In the genomic region with DNA sequence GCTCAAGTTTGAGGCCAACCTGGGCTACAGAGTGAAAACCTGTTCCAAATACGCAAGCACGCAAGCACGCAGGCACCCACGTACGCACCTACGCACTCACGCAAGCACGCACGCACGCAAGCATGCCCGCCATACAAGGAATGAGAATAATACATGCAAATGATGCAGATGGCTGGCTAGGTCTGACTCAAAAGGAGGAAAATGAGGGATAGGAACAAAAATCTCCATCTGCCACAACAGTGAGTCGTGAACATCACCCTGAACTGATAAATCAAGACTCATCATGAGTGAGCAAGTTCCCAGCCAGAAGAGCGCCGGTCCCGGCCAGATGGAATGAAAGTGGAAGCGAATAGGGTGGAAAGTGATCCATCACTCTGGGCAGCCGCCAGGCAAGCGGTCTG, we compare ENCODE assay signal across 12 mouse cellular contexts. TPM values are rescaled to one million over a fixed set of nuclear protein-coding genes. Genes with fewer than 3 reads are reported as not detected.
DNase-seq lines count a peak whose midpoint lies in the region; ATAC-seq and TF ChIP-seq lines count a peak whose summit lies in the region.
"Had no signal": no experiment of that assay in that cellular context is flagged by ENCODE, and none has a peak within 500 bp of the region (broad histone marks: within the 10 kb centered on the region; RNA-seq: fewer than 3 reads in every experiment).

No protein-coding gene starts in this region.

- ATAC-seq in frontal cortex, adult (ENCODE audit: low TSS enrichment) = peak; percentile 65
- 0 out of 2 replicates have a peak, but pooled peaks have one; percentile 18 for ATAC-seq in megakaryocyte progenitor cell, adult 5-6 weeks (replicated peaks; ENCODE audit: poor library complexity)
- ATAC-seq in inflammation-experienced regulatory T-cells, adult 6 months = no peak

- no peak for TF ChIP-seq POLR2A in brain, embryonic 14.5 days (IDR thresholded peaks at IDR 0.05; ENCODE audit: borderline replicate concordance, extremely low read depth, insufficient read depth, insufficient read length, poor library complexity, severe bottlenecking)

- DNase-seq in frontal cortex, postnatal 14 days (ENCODE audit: low spot score in 2 of 2) = no peak
- peak; percentile 93 for DNase-seq in A20 (ENCODE audit: low read depth, low spot score)
- peak; percentile 63 for DNase-seq in brain, embryonic 14.5 days (ENCODE audit: low read depth)
- DNase-seq in spleen, adult 18-20 months = no peak
- no peak for DNase-seq in ovary, postnatal 36 days (ENCODE audit: low spot score)
- DNase-seq: gastrocnemius, postnatal 10 days; heart, postnatal 4 days; retina, postnatal 1 day; thymus, postnatal 36 days had no signal

- TF ChIP-seq CTCF in brain, embryonic 14.5 days (IDR thresholded peaks at IDR 0.05; ENCODE audit: borderline replicate concordance, extremely low read depth, insufficient read depth, insufficient read length) = no peak

RNA-seq across cellular contexts. Expression of a gene that starts 22.7 kb away (rescaled TPM):
- polyA plus RNA-seq in brain, embryonic 14.5 days (2012; rRNA removed) = 0.42 and 0.66 TPM in 2 replicates
- 0.20 and 0.79 TPM in 2 replicates for total RNA-seq in megakaryocyte progenitor cell, adult 5-6 weeks (2015)
- 0.29 and 0.61 TPM in 2 replicates for total RNA-seq in megakaryocyte progenitor cell, adult 5-6 weeks (2017)
- polyA plus RNA-seq in inflammation-experienced regulatory T-cells, adult 6 months (2017; shearing (Covaris generic)) = not detected

Comparison
In these comparisons a context has a peak if more than half of its experiments do, and no peak if none do; other contexts are left out.
1. DNase-seq: peak in A20 (single experiment) and brain, embryonic 14.5 days (single experiment); none in frontal cortex, postnatal 14 days (0 of 2), spleen, adult 18-20 months (0 of 2) and ovary, postnatal 36 days (single experiment).